Mouse (Mus musculus): ENCODE data around the gene Bod1l.

DNA sequence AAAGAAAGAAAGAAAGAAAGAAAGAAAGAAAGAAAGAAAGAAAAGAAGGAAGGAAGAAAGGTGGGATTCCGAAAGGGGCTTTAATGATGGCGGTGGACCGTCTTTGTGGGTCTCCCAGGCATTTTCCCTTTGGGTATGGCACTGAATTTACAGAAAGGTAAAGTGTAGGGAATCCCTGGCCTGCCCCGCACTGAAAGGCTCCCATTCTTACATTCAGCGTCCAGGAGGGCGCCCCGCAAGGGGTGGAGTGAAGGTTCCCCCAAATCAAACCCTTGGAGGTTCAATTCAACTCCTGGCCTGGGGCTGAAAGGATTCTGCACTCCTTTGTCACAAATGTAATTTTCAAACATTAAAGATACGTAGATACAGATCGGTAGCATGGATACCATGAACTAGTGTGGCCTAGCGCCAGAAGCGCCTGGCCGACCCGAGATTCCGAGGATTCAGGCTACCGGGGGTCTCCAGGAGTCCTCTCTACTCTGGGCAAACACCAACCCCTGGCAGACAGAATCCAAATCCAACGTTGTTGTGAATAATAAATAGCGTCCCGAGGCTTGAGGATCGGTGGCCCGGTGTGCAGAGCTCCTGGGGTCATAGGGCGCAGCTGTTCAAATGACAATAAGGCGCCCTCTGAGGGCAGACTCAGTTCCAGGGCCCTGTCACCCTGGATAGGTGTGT lies 83.1 kb downstream of the Bod1l start:
- TF ChIP-seq POLR2A (IDR thresholded peaks at IDR 0.05; ENCODE audit: low read depth, low read length) = no peak
- no peak for TF ChIP-seq CTCF (conservative IDR thresholded peaks at IDR 0.05; ENCODE audit: insufficient read depth, insufficient read length, low read depth, low read length)
